Mouse (Mus musculus) CD4-positive, CD25-positive, alpha-beta regulatory T cell, adult 9 weeks (primary cell): ENCODE measurements around the gene Map3k5. TPM values are rescaled to one million over a fixed set of nuclear protein-coding genes. Genes with fewer than 3 reads are reported as not detected.

Experiments
- polyA plus RNA-seq: library from polyadenylated mRNA; unstranded; fragments of 100-300 nt; shearing (Covaris generic); gene quantifications from one replicate; pipeline ENCODE4 v1.2.1, GENCODE M21; 2017

Map3k5 gene
- polyA plus RNA-seq: 5.9 TPM

GRCm38 (mm10) chr10:19934384-19935294 is at the start of gene Map3k5:
Gene Map3k5, plus strand, starts transcription at chr10:19934472.

GRCm38 (mm10) chr10:19907246-19907804 is 26.9 kb upstream of the Map3k5 start, which contains the start of gene Pex7:
Gene Pex7, minus strand, starts transcription at chr10:19907689.

GRCm38 (mm10) chr10:20148130-20148772 is 214.0 kb downstream of the Map3k5 start, which contains the start of gene Map7:
Gene Map7, plus strand, starts transcription at chr10:20148471.

Other genes starting within 250 kb of the Map3k5 start
- gene Il20ra, start 221.9 kb upstream of the Map3k5 start, polyA plus RNA-seq: 0.17 TPM
- not detected for gene Slc35d3, start 83.0 kb upstream of the Map3k5 start, polyA plus RNA-seq
- 4.2 TPM for gene Pex7, start 26.8 kb upstream of the Map3k5 start, polyA plus RNA-seq
- 20.0 TPM for gene Map7, start 214.0 kb downstream of the Map3k5 start, polyA plus RNA-seq